Mouse (Mus musculus) frontal cortex, postnatal 14 days (tissue): ENCODE data around the gene Usp20.

Experiments
- DNase-seq, 2 experiments: peaks; one replicate each; pipeline ENCODE4 v3.0.0; 2022; ENCODE audit warnings: low spot score in 2 of 2

Gene Usp20

GRCm38 (mm10) chr2:31069506-31069905 is 87.4 kb downstream of the Usp20 start:
- no peak for DNase-seq
